Mouse (Mus musculus): ENCODE data around the gene Krt87.

- TF ChIP-seq CTCF (IDR thresholded peaks at IDR 0.05; ENCODE audit: low read depth) = no peak
- no peak for TF ChIP-seq EP300 (IDR thresholded peaks at IDR 0.05; ENCODE audit: low read depth)
Measured at GRCm38 (mm10) chr15:101469093-101469492, 30.5 kb upstream of the Krt87 start.
